Mouse (Mus musculus): ENCODE data around the gene Ubp1. TPM values are rescaled to one million over a fixed set of nuclear protein-coding genes. Genes with fewer than 3 reads are reported as not detected.
A peak's percentile ranks its signal among the peaks of the same experiment; 100 is the strongest.

Ubp1 gene
- polyA plus RNA-seq, 1 experiment from 2014 or later = 18.1 TPM

DNA sequence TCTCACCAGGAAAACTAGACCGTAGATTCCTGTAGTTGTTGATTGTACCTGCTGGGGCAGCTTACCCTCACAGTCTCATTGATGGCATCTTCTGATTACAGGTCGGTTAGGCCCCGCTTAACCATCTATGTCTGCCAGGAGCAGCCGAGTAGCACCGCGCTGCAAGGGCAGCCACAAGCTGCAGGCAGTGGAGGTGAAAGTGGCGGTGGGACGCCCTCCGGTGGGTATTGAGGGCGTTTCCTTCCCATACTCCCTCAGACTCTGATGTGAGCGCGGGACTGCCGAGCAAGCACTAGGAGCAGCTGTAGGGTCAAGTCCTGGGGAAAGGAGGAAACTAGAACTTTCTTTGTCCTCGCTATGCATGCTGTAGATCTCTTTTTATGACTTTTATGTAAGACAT lies 39.3 kb downstream of the Ubp1 start:
- H3K4me3 ChIP-seq = no peak overlapping the region
- H3K27ac ChIP-seq = no peak overlapping the region
- 92% methylated on average over 14 of the region's 14 CpGs for WGBS

DNA sequence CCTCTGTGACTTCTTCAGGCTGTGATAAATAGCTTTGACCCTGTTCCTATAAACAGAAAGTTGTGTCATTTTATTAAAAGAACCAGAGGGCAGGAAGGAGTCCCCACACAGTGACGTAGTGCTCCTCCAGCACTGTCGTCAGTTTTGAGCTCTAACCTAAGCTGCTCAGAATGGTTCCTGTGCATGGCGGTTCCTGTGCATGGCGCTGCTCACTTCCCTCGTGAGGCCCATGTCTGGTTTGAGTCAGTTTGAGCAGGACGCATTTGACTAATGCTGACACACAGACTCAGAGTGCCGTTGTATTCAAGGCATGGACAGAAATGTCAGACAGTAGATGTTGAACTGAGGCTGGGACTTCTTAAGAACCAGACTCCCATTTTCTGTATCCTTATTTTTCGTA lies 40.9 kb downstream of the Ubp1 start:
- Histone ChIP-seq H3K27ac (no peak overlapping the region), H3K9ac (no peak overlapping the region), H3K27me3 (no peaks in the 10 kb centered on the region), H3K4me2 (no peak overlapping the region), H3K36me3 (peaks cover 77% of the 10 kb centered on the region), H3K4me1 (replicated peaks) (no peaks in the 10 kb centered on the region), H3K9me3 (replicated peaks) (no peaks in the 10 kb centered on the region), H3K4me3 (no peak overlapping the region)
- 69% methylated on average over 8 of the region's 8 CpGs for WGBS
- no peak for ATAC-seq (replicated peaks; ENCODE audit: insufficient number of reproducible peaks, insufficient read depth, low FRiP score, low read depth)

More for the DNA sequence above, 39.3 kb downstream of the Ubp1 start:
- H3K9ac ChIP-seq = no peak overlapping the region
- no peaks in the 10 kb centered on the region for H3K4me1 ChIP-seq (replicated peaks)
- H3K9me3 ChIP-seq (replicated peaks) = no peaks in the 10 kb centered on the region
- no peak for ATAC-seq (replicated peaks; ENCODE audit: insufficient number of reproducible peaks, insufficient read depth, low FRiP score, low read depth)
- H3K4me2 ChIP-seq = no peak overlapping the region
- peaks cover 74% of the 10 kb centered on the region for H3K36me3 ChIP-seq
- H3K27me3 ChIP-seq = no peaks in the 10 kb centered on the region

DNA sequence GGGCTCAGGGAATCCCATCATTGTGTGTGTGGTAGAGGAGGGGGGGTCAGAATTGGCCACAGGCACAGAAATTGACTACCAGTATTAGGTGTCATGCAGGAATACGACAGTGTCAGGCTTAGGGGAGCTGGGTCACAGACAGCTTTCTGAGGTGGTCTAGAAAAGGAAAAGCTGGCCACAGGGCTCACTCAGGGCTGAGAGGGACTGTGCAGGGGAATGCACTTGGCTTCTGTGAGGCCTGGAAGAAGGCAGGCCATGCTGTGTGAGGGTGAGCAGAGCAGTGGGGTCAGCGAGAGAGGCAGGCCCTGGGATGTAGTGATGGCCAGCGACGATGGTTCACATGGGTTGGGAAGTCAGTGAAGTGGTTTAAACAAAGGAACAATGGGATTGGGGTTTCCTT lies 43.1 kb downstream of the Ubp1 start:
- ATAC-seq (replicated peaks; ENCODE audit: insufficient number of reproducible peaks, insufficient read depth, low FRiP score, low read depth) = no peak
- H3K27ac ChIP-seq = no peak overlapping the region
- 89% methylated on average over 4 of the region's 4 CpGs for WGBS
- H3K4me1 ChIP-seq (replicated peaks) = no peaks in the 10 kb centered on the region
- H3K9ac ChIP-seq = no peak overlapping the region
- H3K27me3 ChIP-seq = no peaks in the 10 kb centered on the region
- no peak overlapping the region for H3K4me3 ChIP-seq
- peaks cover 72% of the 10 kb centered on the region for H3K36me3 ChIP-seq
- no peak overlapping the region for H3K4me2 ChIP-seq
- no peaks in the 10 kb centered on the region for H3K9me3 ChIP-seq (replicated peaks)

DNA sequence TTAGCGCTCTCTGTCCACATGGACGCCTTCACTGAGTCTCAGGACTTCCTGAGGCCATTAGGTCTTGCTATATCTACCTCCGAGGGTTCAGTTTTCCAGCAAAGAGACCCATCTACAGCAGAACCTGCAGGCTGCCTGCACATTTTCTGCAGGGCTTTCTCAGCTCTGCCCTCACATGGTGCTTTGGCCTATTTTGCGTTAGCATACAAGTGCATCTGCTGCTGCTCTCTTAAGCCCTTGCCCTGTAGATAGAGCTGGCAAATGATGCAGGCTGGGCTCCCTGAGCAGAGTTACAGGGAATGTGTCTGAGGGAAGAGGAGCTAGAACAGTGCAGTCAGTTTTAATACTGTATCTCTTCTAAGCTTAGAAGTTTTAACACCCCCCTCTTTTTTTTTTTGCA lies 44.2 kb downstream of the Ubp1 start:
- H3K4me1 ChIP-seq (replicated peaks) = no peaks in the 10 kb centered on the region
- no peaks in the 10 kb centered on the region for H3K9me3 ChIP-seq (replicated peaks)
- H3K4me2 ChIP-seq = no peak overlapping the region
- no peak overlapping the region for H3K27ac ChIP-seq
- H3K27me3 ChIP-seq = no peaks in the 10 kb centered on the region
- H3K9ac ChIP-seq = no peak overlapping the region
- peaks cover 65% of the 10 kb centered on the region for H3K36me3 ChIP-seq
- ATAC-seq (replicated peaks; ENCODE audit: insufficient number of reproducible peaks, insufficient read depth, low FRiP score, low read depth) = no peak
- WGBS = 91% methylated on average over 4 of the region's 4 CpGs
- no peak overlapping the region for H3K4me3 ChIP-seq

DNA sequence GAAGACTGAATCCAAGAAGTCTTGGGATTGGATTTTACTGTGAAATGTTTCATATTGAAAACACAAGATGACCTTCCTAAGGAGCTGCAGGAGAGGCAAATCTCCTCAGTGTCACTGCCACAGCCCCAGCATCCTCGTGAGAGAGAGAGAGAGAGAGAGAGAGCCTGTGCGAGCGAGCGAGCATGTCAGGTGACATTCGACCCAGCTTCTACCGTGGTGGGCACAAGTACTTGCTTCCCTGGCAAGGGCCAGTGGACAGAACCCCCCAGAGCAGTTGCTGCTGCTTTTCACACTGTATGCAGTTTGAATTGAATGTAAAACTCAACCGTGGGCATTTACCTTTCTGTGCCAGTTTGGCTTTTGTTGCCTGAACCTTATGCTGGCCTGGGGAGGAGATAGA lies 44.7 kb downstream of the Ubp1 start:
- peaks cover 3% of the 10 kb centered on the region; the same call in 1 of the 2 replicates for H3K4me1 ChIP-seq (replicated peaks)

DNA sequence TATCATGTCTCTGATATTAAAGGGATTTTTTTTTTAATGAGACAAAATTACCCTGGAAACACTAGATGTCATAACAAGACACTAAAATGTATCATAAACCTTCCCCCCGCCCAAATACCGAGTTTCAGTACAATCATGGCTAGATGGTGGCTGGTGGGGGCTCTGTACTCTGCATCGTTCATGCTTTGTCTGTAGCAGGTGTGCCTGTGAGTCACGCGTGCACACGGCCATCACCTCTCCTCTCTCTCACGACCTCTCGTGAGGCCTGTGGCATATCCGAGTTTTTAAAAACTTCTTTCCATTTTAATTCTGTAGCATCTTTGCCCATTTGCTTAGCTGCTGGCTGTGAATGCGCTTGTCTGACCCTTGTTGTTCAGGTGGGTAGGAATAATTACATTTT lies 45.5 kb downstream of the Ubp1 start:
- no peak overlapping the region for H3K4me2 ChIP-seq
- H3K27me3 ChIP-seq = no peaks in the 10 kb centered on the region
- peaks cover 52% of the 10 kb centered on the region for H3K36me3 ChIP-seq
- H3K9me3 ChIP-seq (replicated peaks) = no peaks in the 10 kb centered on the region
- H3K9ac ChIP-seq = no peak overlapping the region
- H3K4me1 ChIP-seq (replicated peaks) = peaks cover 10% of the 10 kb centered on the region
- 92% methylated on average over 10 of the region's 10 CpGs for WGBS
- H3K27ac ChIP-seq = no peak overlapping the region
- no peak overlapping the region for H3K4me3 ChIP-seq
- no peak for ATAC-seq (replicated peaks; ENCODE audit: insufficient number of reproducible peaks, insufficient read depth, low FRiP score, low read depth)

More for the DNA sequence above, 44.7 kb downstream of the Ubp1 start:
- H3K27ac ChIP-seq = no peak overlapping the region
- no peak overlapping the region for H3K9ac ChIP-seq
- peaks cover 60% of the 10 kb centered on the region for H3K36me3 ChIP-seq
- H3K27me3 ChIP-seq = no peaks in the 10 kb centered on the region
- no peak overlapping the region for H3K4me2 ChIP-seq
- WGBS = 83% methylated on average over 7 of the region's 7 CpGs
- H3K4me3 ChIP-seq = no peak overlapping the region
- ATAC-seq (replicated peaks; ENCODE audit: insufficient number of reproducible peaks, insufficient read depth, low FRiP score, low read depth) = no peak
- H3K9me3 ChIP-seq (replicated peaks) = no peaks in the 10 kb centered on the region

DNA sequence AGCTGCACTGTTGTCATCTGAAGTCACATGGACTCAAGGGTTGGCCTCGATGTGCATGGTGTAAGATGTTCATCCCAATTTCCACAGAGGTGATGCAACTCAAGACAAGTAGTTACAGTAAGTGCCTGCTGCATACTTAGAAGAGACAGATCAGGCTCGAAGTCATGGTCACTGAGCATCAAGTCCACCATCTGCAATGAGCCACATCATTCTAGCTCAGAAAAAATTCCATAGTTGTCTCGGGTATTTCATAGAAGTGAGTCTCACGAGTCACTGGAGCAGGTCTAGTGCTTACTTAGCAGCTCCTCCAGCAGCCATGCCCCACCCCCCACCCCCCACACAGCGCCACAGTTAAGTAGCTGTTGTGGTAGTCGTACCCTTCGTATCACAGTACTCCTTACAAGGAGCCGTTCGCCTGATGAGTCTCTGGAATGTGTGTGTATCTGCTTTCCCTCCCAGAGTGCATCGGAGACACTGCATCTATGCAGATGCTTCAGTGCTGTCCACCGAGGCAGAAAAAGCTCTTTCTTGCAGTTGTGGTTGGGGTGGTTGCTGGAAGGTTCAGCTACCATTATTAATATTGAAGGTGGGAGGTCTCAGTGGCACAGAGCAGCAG lies 46.6 kb downstream of the Ubp1 start:
- Histone ChIP-seq H3K27ac (no peak overlapping the region), H3K9me3 (replicated peaks) (no peaks in the 10 kb centered on the region), H3K4me1 (replicated peaks) (peaks cover 18% of the 10 kb centered on the region), H3K4me2 (no peak overlapping the region), H3K9ac (no peak overlapping the region), H3K36me3 (peaks cover 50% of the 10 kb centered on the region), H3K27me3 (no peaks in the 10 kb centered on the region), H3K4me3 (no peak overlapping the region)
- no peak for ATAC-seq (replicated peaks; ENCODE audit: insufficient number of reproducible peaks, insufficient read depth, low FRiP score, low read depth)
- WGBS = 69% methylated on average over 11 of the region's 11 CpGs

DNA sequence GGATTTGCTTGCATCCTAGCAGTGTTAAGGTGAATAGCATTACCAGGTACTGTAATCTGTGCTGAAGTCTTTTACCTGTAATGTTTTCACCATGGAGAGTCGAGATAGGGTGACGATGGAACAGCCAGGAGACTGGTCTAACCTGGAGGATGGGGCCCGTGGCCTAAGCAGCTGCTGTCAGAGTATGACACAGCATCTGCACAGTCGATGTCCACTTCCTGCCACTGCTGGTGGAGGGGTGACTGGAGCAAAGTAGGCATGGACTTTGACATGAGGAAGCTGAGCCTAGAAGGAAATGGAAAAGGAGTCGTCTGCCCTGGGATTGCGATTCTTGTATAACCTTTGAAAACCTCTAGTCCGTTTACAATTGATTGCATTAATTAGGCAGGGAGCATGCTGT lies 47.9 kb downstream of the Ubp1 start:
- no peak for ATAC-seq (replicated peaks; ENCODE audit: insufficient number of reproducible peaks, insufficient read depth, low FRiP score, low read depth)
- WGBS = 76% methylated on average over 7 of the region's 7 CpGs
- Histone ChIP-seq H3K4me3 (no peak overlapping the region), H3K27ac (no peak overlapping the region), H3K4me1 (replicated peaks) (peaks cover 19% of the 10 kb centered on the region), H3K27me3 (no peaks in the 10 kb centered on the region), H3K9ac (no peak overlapping the region), H3K36me3 (peaks cover 39% of the 10 kb centered on the region), H3K9me3 (replicated peaks) (no peaks in the 10 kb centered on the region), H3K4me2 (no peak overlapping the region)

DNA sequence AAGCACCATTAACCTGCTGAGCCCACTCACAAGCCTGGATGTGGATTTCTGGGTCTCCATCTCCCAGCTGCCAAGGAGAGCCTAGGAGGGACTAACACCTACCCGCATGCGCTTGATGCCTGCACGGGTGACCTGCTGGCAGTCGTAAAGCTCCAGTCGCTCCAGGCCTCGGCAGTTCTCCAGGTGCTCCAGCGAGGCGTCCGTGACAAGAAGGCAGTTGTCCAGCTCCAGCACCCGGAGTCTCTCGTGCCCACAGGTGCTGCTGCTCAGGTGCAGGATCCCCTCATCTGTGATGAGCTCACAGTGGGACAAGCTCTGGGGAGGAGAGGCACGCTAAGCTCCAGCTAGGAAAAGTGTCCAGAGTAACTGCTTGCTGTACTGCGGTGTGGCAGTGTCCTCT lies 48.6 kb downstream of the Ubp1 start:
- H3K27ac ChIP-seq = no peak overlapping the region
- no peak overlapping the region for H3K4me2 ChIP-seq
- no peaks in the 10 kb centered on the region for H3K27me3 ChIP-seq
- no peak overlapping the region for H3K4me3 ChIP-seq
- WGBS = 82% methylated on average over 13 of the region's 13 CpGs
- ATAC-seq (replicated peaks; ENCODE audit: insufficient number of reproducible peaks, insufficient read depth, low FRiP score, low read depth) = no peak
- peaks cover 35% of the 10 kb centered on the region for H3K36me3 ChIP-seq
- no peaks in the 10 kb centered on the region for H3K9me3 ChIP-seq (replicated peaks)
- H3K4me1 ChIP-seq (replicated peaks) = peaks cover 19% of the 10 kb centered on the region
- H3K9ac ChIP-seq = no peak overlapping the region

DNA sequence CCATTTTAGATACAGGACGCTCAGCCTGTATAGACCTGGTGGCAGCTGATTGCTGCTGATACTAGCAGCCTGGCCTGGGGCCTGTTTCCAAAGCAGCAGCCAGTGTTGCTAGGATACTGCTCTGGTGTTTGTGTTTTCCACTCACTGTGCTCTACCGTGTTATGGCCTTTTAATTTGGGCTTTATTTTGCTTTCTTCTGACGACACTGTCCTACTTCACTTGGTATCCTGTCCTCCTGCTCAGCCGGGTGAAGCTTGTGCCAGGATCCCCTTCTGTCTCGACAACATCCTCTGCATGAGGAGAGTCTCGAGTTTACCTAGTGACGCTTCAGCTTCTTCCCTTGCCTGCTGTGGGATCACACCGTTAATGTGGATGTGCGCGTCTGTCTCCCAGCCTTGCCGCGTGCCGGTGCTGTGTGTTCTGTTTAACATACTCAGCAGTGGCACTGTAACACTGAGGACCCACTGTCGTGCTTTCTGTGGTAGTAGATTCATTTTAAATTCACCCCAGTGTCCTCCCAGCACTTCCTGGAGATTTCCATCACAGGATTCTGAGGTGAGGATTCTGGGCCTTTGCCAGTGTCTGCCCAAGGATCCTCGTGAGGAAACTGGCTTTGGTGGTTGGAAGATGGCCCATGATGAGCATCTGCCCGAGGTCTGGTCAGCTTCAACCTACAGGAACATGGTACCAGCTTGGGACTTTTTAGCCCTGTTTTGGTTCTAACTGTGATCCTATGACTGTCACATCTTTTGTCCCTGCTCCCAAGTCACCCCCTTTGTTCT lies 50.6 kb downstream of the Ubp1 start:
- Histone ChIP-seq H3K36me3 (peaks cover 19% of the 10 kb centered on the region; the same call in 1 of the 2 replicates), H3K9ac (peak overlapping the region; percentile 9; the same call in 1 of the 2 replicates), H3K4me2 (peak overlapping the region; percentile 25; the same call in 1 of the 2 replicates), H3K27ac (peak overlapping the region; percentile 54), H3K9me3 (replicated peaks) (no peaks in the 10 kb centered on the region), H3K27me3 (no peaks in the 10 kb centered on the region), H3K4me3 (no peak overlapping the region), H3K4me1 (replicated peaks) (peaks cover 22% of the 10 kb centered on the region)
- WGBS = 50% methylated on average over 16 of the region's 16 CpGs
- ATAC-seq (replicated peaks; ENCODE audit: insufficient number of reproducible peaks, insufficient read depth, low FRiP score, low read depth) = 0 out of 2 replicates have a peak, but pooled peaks have one; percentile 63

DNA sequence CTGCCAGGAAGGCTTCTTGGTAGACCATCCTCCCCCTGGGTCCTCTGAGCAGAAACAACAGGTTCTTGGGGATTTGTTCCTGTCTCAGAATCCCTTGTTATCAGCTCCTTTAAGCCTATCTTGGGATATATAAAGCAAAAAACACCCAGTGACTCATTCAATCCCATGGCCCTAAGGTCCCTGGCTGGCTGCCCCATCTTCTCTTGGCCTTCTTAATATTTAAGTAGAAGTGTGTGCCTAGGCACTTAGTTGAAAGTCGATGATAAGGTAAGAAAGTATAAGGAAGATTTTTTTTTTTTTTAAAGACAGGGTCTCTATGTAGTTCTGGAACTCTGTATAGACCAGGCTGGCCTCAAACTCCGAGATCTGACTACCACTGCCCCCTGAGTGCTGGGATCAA lies 51.7 kb downstream of the Ubp1 start:
- Histone ChIP-seq H3K27me3 (no peaks in the 10 kb centered on the region), H3K36me3 (peaks cover 9% of the 10 kb centered on the region; the same call in 1 of the 2 replicates), H3K4me2 (no peak overlapping the region), H3K4me3 (no peak overlapping the region), H3K4me1 (replicated peaks) (peaks cover 22% of the 10 kb centered on the region), H3K9me3 (replicated peaks) (no peaks in the 10 kb centered on the region), H3K9ac (no peak overlapping the region), H3K27ac (no peak overlapping the region)
- no peak for ATAC-seq (replicated peaks; ENCODE audit: insufficient number of reproducible peaks, insufficient read depth, low FRiP score, low read depth)
- WGBS = 76% methylated on average over 2 of the region's 2 CpGs

All from heart, embryonic 15.5 days (tissue).